Mouse (Mus musculus) MEL (cell line): ENCODE data around the gene Slfn2. TPM values are rescaled to one million over a fixed set of nuclear protein-coding genes. Genes with fewer than 3 reads are reported as not detected.
A peak's percentile ranks its signal among the peaks of the same experiment; 100 is the strongest.

Source experiments
- DNase-seq: peaks from one replicate; pipeline ENCODE4 v3.0.0; 2011; ENCODE audit warnings: low read depth, low spot score
- H3K27ac ChIP-seq: 2 replicates; pipeline ENCODE4 v1.5.1; 2012; ENCODE audit warnings: low read depth, mild to moderate bottlenecking, control low read depth, low read length, moderate library complexity; ENCODE audit not compliant: control insufficient read depth
- H3K27me3 ChIP-seq, 2 experiments: fragments of 150-350 bp in 1 of 2; sonication (generic) in 1 of 2; 2 replicates each; pipeline ENCODE4 v1.6.1; 2012; ENCODE audit warnings: low read length in 2 of 2, mild to moderate bottlenecking in 2 of 2, improper control_type of control experiment in 1 of 2, moderate library complexity in 1 of 2; ENCODE audit not compliant: insufficient read depth in 2 of 2, control insufficient read depth in 1 of 2
- H3K36me3 ChIP-seq, 2 experiments: 2 replicates each; pipeline ENCODE4 v1.6.1; 2012 to 2014; ENCODE audit warnings: low read length in 2 of 2, improper control_type of control experiment in 1 of 2, inconsistent platforms in 1 of 2, mild to moderate bottlenecking in 1 of 2; ENCODE audit not compliant: insufficient read depth in 2 of 2, control insufficient read depth in 1 of 2
- H3K4me1 ChIP-seq, 2 experiments: fragments of 150-350 bp in 1 of 2; sonication (generic) in 1 of 2; 2 replicates each; pipeline ENCODE4 v1.6.1; 2012; ENCODE audit warnings: low read length in 2 of 2, improper control_type of control experiment in 1 of 2, mild to moderate bottlenecking in 1 of 2; ENCODE audit not compliant: insufficient read depth in 2 of 2, control insufficient read depth in 1 of 2
- H3K4me3 ChIP-seq, 2 experiments: fragments of 150-350 bp in 1 of 2; sonication (generic) in 1 of 2; 2 replicates each; pipeline ENCODE4 v1.5.1; 2012; ENCODE audit warnings: low read depth in 2 of 2, low read length in 2 of 2, mild to moderate bottlenecking in 2 of 2, moderate library complexity in 2 of 2, control low read depth in 1 of 2, improper control_type of control experiment in 1 of 2; ENCODE audit not compliant: control insufficient read depth in 1 of 2, insufficient read depth in 1 of 2
- H3K79me2 ChIP-seq: 2 replicates; pipeline ENCODE4 v1.6.1; 2012; ENCODE audit warnings: mild to moderate bottlenecking, low read length, moderate library complexity; ENCODE audit not compliant: control insufficient read depth, poor library complexity, insufficient read depth
- H3K9ac ChIP-seq: 2 replicates; pipeline ENCODE4 v1.6.1; 2012; ENCODE audit warnings: low read depth, mild to moderate bottlenecking, control low read depth, low read length, moderate library complexity; ENCODE audit not compliant: control insufficient read depth, poor library complexity, severe bottlenecking
- H3K9me3 ChIP-seq: fragments of 150-350 bp; sonication (generic); replicated peaks from 2 replicates; pipeline ENCODE4 v1.6.1; 2012; ENCODE audit warnings: mild to moderate bottlenecking, low read length, improper control_type of control experiment, moderate library complexity; ENCODE audit not compliant: insufficient read depth
- BHLHE40 ChIP-seq: IDR thresholded peaks from 2 replicates; pipeline ENCODE4 v1.6.1; 2012; ENCODE audit warnings: low read depth, mild to moderate bottlenecking, inconsistent platforms, low read length, improper control_type of control experiment, borderline replicate concordance
- CHD1 ChIP-seq: IDR thresholded peaks from 2 replicates; pipeline ENCODE4 v1.6.1; 2012; ENCODE audit warnings: low read depth, mild to moderate bottlenecking, inconsistent platforms, low read length, improper control_type of control experiment
- CHD2 ChIP-seq: IDR thresholded peaks from 2 replicates; pipeline ENCODE4 v1.6.1; 2011; ENCODE audit warnings: low read length, improper control_type of control experiment
- CTCF ChIP-seq, 3 experiments: IDR thresholded peaks in 2 of 3; conservative IDR thresholded peaks in 1 of 3; 2 replicates each; pipeline ENCODE4 v1.5.1; 2011 to 2012; ENCODE audit warnings: low read length in 3 of 3, low read depth in 2 of 3, mild to moderate bottlenecking in 2 of 3, improper control_type of control experiment in 1 of 3, inconsistent platforms in 1 of 3, mixed read lengths in 1 of 3, moderate library complexity in 1 of 3; ENCODE audit not compliant: control insufficient read depth in 1 of 3, insufficient read depth in 1 of 3, poor library complexity in 1 of 3, severe bottlenecking in 1 of 3
- E2F4 ChIP-seq: IDR thresholded peaks from 2 replicates; pipeline ENCODE4 v1.6.1; 2011; ENCODE audit warnings: low read depth, low read length, improper control_type of control experiment, borderline replicate concordance
- ETS1 ChIP-seq: IDR thresholded peaks from 2 replicates; pipeline ENCODE4 v1.6.1; 2012; ENCODE audit warnings: low read depth, mild to moderate bottlenecking, inconsistent platforms, low read length, improper control_type of control experiment, moderate library complexity
- GATA1 ChIP-seq: IDR thresholded peaks from 2 replicates; pipeline ENCODE4 v1.6.1; 2011; ENCODE audit warnings: low read depth, low read length, improper control_type of control experiment
- HCFC1 ChIP-seq: IDR thresholded peaks from 2 replicates; pipeline ENCODE4 v1.6.1; 2012; ENCODE audit warnings: low read depth, mild to moderate bottlenecking, inconsistent platforms, low read length, improper control_type of control experiment, moderate library complexity
- JUND ChIP-seq: IDR thresholded peaks from 2 replicates; pipeline ENCODE4 v1.6.1; 2011; ENCODE audit warnings: low read depth, mild to moderate bottlenecking, improper control_type of control experiment, low read length
- MAX ChIP-seq: IDR thresholded peaks from 2 replicates; pipeline ENCODE4 v1.6.1; 2011; ENCODE audit warnings: low read length, improper control_type of control experiment
- MAZ ChIP-seq: IDR thresholded peaks from 2 replicates; pipeline ENCODE4 v1.6.1; 2012; ENCODE audit warnings: low read depth, mild to moderate bottlenecking, inconsistent platforms, low read length, improper control_type of control experiment
- MEF2A ChIP-seq: IDR thresholded peaks from 2 replicates; pipeline ENCODE4 v1.6.1; 2014; ENCODE audit warnings: low read depth, mild to moderate bottlenecking, inconsistent platforms, low read length, improper control_type of control experiment; ENCODE audit not compliant: poor library complexity, insufficient replicate concordance, severe bottlenecking; ENCODE audit errors: extremely low read depth
- NELFE ChIP-seq: IDR thresholded peaks from 2 replicates; pipeline ENCODE4 v1.6.1; 2011; ENCODE audit warnings: low read depth, low read length, improper control_type of control experiment
- POLR2AphosphoS2 ChIP-seq: IDR thresholded peaks from 2 replicates; pipeline ENCODE4 v1.6.1; 2011; ENCODE audit warnings: low read length, improper control_type of control experiment
- POLR2AphosphoS5 ChIP-seq: IDR thresholded peaks from 2 replicates; pipeline ENCODE4 v1.6.1; 2012; ENCODE audit warnings: low read depth, borderline replicate concordance, mild to moderate bottlenecking, inconsistent platforms, low read length, moderate library complexity, mixed read lengths
- RAD21 ChIP-seq: IDR thresholded peaks from 2 replicates; pipeline ENCODE4 v1.6.1; 2011; ENCODE audit warnings: mild to moderate bottlenecking, low read depth, low read length, improper control_type of control experiment
- RCOR1 ChIP-seq: IDR thresholded peaks from 2 replicates; pipeline ENCODE4 v1.6.1; 2012; ENCODE audit warnings: low read depth, mild to moderate bottlenecking, inconsistent platforms, low read length, improper control_type of control experiment
- SMC3 ChIP-seq: IDR thresholded peaks from 2 replicates; pipeline ENCODE4 v1.6.1; 2011; ENCODE audit warnings: low read depth, low read length, improper control_type of control experiment
- TAL1 ChIP-seq: IDR thresholded peaks from 2 replicates; pipeline ENCODE4 v1.6.1; 2012; ENCODE audit warnings: mild to moderate bottlenecking, inconsistent platforms, low read length, moderate library complexity, mixed read lengths
- USF2 ChIP-seq, 2 experiments: IDR thresholded peaks; 2 replicates each; pipeline ENCODE4 v1.6.1; 2011 to 2012; ENCODE audit warnings: improper control_type of control experiment in 2 of 2, low read length in 2 of 2, borderline replicate concordance in 1 of 2, inconsistent platforms in 1 of 2, low read depth in 1 of 2, mild to moderate bottlenecking in 1 of 2; ENCODE audit not compliant: insufficient read depth in 1 of 2
- ZC3H11A ChIP-seq: IDR thresholded peaks from 2 replicates; pipeline ENCODE4 v1.6.1; 2012; ENCODE audit warnings: low read depth, mild to moderate bottlenecking, inconsistent platforms, low read length, improper control_type of control experiment
- ZMIZ1 ChIP-seq: IDR thresholded peaks from 2 replicates; pipeline ENCODE4 v1.6.1; 2012; ENCODE audit warnings: low read depth, mild to moderate bottlenecking, inconsistent platforms, low read length, improper control_type of control experiment, moderate library complexity
- polyA plus RNA-seq, 2 experiments: library from polyadenylated mRNA; stranded (reverse) in 1 of 2; unstranded in 1 of 2; fragments of >175 nt in 1 of 2; fragments of >200 nt in 1 of 2; gene quantifications; 2 replicates each; pipeline versions ENCODE4 v1.2.1 to v1.2.4; 2012; ENCODE audit warnings: low replicate concordance in 2 of 2, low read depth in 1 of 2; ENCODE audit not compliant: insufficient read length in 2 of 2, insufficient read depth in 1 of 2, missing spikeins in 1 of 2
- total RNA-seq: library from RNA; depleted of rRNA; stranded (reverse); fragments of 300-350 nt; gene quantifications from 2 replicates; pipeline ENCODE4 v1.2.3, GENCODE M21; 2012

Gene Slfn2
- total and polyA plus RNA-seq, 3 experiments = 0.07 to 0.46 TPM; not detected in 1

DNA sequence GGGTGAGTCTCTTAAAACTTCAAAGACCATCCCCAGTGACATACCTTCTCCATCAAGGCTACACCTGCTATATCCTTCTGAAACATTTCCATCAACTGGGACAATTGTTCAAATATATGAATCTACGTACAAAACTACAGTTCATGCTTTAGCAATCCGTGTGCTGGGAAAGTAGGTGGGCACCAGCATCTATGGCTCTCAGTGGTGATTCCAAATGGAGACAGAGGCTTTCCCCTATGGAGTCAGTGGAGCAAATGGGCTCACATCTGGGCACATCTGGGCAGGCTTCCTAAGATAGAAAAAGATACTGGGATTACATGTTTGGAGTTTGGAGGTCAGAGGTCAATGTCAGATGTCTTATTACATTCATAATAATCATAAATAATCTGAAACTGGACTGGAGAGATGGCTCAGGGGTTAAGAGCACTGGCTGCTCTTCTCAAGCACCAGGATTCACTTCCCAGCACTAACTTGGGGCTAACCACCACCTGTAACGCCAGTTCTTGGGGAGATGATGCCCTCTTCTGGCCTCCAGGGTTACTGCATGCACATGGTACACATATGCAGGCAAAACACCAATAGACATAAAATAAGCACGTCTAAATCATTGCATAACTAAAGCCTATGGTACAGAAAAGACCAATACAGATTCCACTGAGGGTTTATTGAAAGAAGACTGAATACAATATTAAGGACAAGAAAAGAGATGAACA lies 3.2 kb downstream of the Slfn2 start:
- no peak overlapping the region for H3K4me3 ChIP-seq
- peak; percentile 68 for DNase-seq
- H3K27me3 ChIP-seq = no peaks in the 10 kb centered on the region
- H3K4me1 ChIP-seq = peaks cover 6 to 14% of the 10 kb centered on the region in 2 experiments
- peaks cover 3% of the 10 kb centered on the region for H3K79me2 ChIP-seq
- TF ChIP-seq CTCF (IDR thresholded peaks at IDR 0.05 in 2 of 3, conservative IDR thresholded peaks at IDR 0.05 in 1 of 3; ENCODE audit: control insufficient read depth in 1 of 3, insufficient read depth in 1 of 3, low read depth in 2 of 3, low read length in 3 of 3, poor library complexity in 1 of 3, severe bottlenecking in 1 of 3) (peak; percentile 64 to 75 (median 70)), ZC3H11A (peak; percentile 53), SMC3 (peak; percentile 66), MAX (no peak), GATA1 (no peak), RAD21 (peak; percentile 67)
- H3K27ac ChIP-seq = no peak overlapping the region
- no peak overlapping the region for H3K9ac ChIP-seq
- H3K9me3 ChIP-seq = no peaks in the 10 kb centered on the region
- peaks cover 0 to 9% of the 10 kb centered on the region in 2 experiments; a peak in 2 of 4 replicates for H3K36me3 ChIP-seq

DNA sequence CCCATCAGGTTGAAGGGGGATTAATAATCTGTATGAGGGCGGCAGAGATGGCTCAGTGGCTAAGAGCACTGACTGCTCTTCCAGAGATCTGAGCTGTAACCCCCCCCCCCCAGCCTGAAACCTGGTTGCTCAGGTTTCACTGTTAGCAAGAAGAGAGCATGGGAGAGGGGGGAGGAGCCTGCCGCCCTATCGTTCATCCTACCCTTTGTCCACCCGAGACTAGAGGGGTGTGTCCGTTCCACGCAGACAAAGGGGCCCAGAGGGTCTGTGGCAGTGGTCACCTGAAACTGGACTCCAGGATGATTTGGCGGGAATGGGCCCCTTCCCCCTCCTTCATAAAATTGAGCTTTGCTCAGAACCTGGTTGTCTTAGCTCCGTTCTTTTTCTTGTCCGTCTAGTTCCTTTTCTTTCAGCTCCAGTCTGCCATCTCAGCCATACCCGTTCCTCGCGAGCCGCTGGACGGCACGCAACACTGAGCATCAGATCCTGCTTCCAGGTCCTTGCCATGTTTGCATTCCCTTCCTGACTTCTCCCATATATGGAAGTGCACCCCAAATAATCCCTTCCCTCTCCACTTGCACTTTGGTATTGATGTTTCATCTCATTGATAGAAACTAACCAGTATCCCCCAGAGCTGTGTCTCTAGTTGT lies 5.5 kb downstream of the Slfn2 start:
- no peaks in the 10 kb centered on the region for H3K9me3 ChIP-seq
- H3K36me3 ChIP-seq = peaks cover 0 to 9% of the 10 kb centered on the region in 2 experiments; a peak in 2 of 4 replicates
- peaks cover 6 to 13% of the 10 kb centered on the region in 2 experiments for H3K4me1 ChIP-seq
- H3K4me3 ChIP-seq = no peak overlapping the region
- no peaks in the 10 kb centered on the region for H3K27me3 ChIP-seq
- peaks cover 3% of the 10 kb centered on the region for H3K79me2 ChIP-seq
- DNase-seq = no peak
- no peak overlapping the region for H3K9ac ChIP-seq
- no peak overlapping the region for H3K27ac ChIP-seq
- TF ChIP-seq GATA1 (no peak), RAD21 (no peak), TAL1 (no peak), MEF2A (no peak)

DNA sequence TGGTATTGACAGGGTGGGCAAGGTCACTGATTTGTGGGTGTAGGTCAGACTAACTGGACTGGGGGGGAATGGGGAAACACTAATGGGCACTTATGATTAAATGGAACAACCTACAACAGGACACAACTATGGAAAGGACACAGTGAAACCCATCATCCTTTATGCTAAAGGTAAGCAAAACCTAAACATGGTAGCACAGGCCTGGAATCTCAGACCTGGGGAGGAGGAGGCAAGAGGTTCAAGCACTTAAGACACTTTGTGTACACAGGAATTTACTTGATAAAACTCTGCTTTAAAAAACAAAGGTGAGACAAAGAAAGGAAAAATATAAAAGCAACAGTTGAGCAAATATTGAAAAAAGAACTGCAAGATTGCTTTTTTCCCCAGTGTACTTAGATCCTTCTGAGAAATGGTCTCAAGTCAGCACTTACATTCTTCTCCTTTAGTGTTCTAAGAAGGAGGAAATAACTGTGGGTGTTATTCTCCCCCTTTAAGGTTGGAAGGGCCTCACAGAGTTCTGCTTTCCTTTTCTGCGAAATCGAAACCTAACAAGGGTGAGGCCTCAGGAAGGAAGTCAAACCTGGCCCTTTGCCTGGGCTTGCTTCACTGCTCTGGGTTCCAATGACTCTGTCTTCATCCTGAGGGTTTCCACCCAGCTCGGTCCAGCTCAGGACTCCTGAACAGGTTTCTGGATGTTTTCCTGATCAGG lies 13.0 kb downstream of the Slfn2 start:
- Histone ChIP-seq H3K27me3 (no peaks in the 10 kb centered on the region), H3K79me2 (no peaks in the 10 kb centered on the region), H3K36me3 (peaks cover 0 to 25% of the 10 kb centered on the region in 2 experiments; a peak in 2 of 4 replicates), H3K4me3 (no peak overlapping the region), H3K9me3 (no peaks in the 10 kb centered on the region), H3K27ac (peak overlapping the region; percentile 94), H3K4me1 (peaks cover 5 to 19% of the 10 kb centered on the region in 2 experiments), H3K9ac (peak overlapping the region; percentile 16)
- peak; percentile 95 for DNase-seq
- TF ChIP-seq CHD1 = no peak
- peak; percentile 41; the same call in 1 of the 2 replicates for TF ChIP-seq GATA1
- TF ChIP-seq RCOR1 = peak; percentile 98
- no peak for TF ChIP-seq POLR2AphosphoS2
- TF ChIP-seq POLR2AphosphoS5 = no peak
- no peak for TF ChIP-seq MAZ
- TF ChIP-seq E2F4 = no peak
- TF ChIP-seq CHD2 = peak; percentile 9; the same call in 1 of the 2 replicates
- no peak; the same call in 1 of the 2 replicates for TF ChIP-seq HCFC1
- TF ChIP-seq BHLHE40 = no peak
- TF ChIP-seq USF2 (IDR thresholded peaks at IDR 0.05; ENCODE audit: borderline replicate concordance in 1 of 2, insufficient read depth in 1 of 2, low read depth in 1 of 2, low read length in 2 of 2) = no peak
- no peak for TF ChIP-seq ZMIZ1
- peak; percentile 84; the same call in 1 of the 2 replicates for TF ChIP-seq ETS1
- TF ChIP-seq JUND = peak; percentile 82; the same call in 1 of the 2 replicates
- TF ChIP-seq NELFE = no peak
